Mouse (Mus musculus): ENCODE measurements around the gene Skida1. TPM values are rescaled to one million over a fixed set of nuclear protein-coding genes. Genes with fewer than 3 reads are reported as not detected.
A peak's percentile ranks its signal among the peaks of the same experiment; 100 is the strongest.
"Not testable (repeated sequence)": the region's sequence is repeated elsewhere in the genome, so short reads cannot be mapped to it uniquely, and the experiment has no call there.

Skida1 gene
- 4.9 and 5.4 TPM in 2 replicates for polyA plus RNA-seq (2014; fragmentation: Nextera tagmentation; extraction: Ambion mirVana)

- peak; percentile 77 for ATAC-seq (ENCODE audit: low FRiP score)
- no peaks in the 10 kb centered on the region for H3K36me3 ChIP-seq (replicated peaks; ENCODE audit: control insufficient read depth, insufficient read depth)
- H3K4me2 ChIP-seq (replicated peaks), result peak within 1 kb of the TSS; percentile 95
- H3K27me3 ChIP-seq (ENCODE audit: control insufficient read depth, insufficient read depth, low read length), result no peaks in the 10 kb centered on the region
- no peaks in the 10 kb centered on the region for H3K9me3 ChIP-seq (ENCODE audit: control insufficient read depth, low read length)
- DNase-seq (ENCODE audit: low spot score), result peak; percentile 77
- peak within 1 kb of the TSS; percentile 100 for H3K27ac ChIP-seq
- H3K9ac ChIP-seq, result peak within 1 kb of the TSS; percentile 100
- H3K4me1 ChIP-seq (replicated peaks; ENCODE audit: control insufficient read depth, insufficient read depth, low read length), result peaks cover 35% of the 10 kb centered on the region
- peak within 1 kb of the TSS; percentile 89 for H3K4me3 ChIP-seq (replicated peaks; ENCODE audit: low read length)
- 0% methylated on average over 17 of the region's 17 CpGs for WGBS
Observed at GRCm38 (mm10) chr2:18048453-18049075, at the start of gene Skida1. Skida1 (minus strand) TSS chr2:18049051.

DNA sequence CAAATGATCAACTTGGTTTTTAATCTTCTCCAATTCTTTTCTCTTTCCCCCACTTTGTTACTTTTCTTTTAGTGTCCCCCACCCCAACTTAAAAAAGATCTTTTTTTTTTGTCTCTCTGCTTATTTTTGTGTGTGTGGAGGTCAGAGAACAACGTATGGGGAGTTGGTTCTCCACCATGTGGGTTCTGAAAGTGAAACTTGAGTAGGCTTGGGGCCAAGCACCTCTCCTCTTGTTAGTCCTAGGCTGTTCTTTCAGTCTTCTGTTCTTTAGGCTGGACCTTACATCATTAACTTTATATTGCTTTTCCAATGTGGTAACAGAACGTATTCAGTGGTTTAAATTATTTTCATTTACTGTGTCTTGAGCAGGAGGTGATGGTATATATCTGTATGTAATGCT is 47.0 kb upstream of the Skida1 start:
- no peak overlapping the region for H3K9ac ChIP-seq
- DNase-seq (ENCODE audit: low spot score) (no peak), ATAC-seq (ENCODE audit: low FRiP score) (no peak)
- H3K36me3 ChIP-seq (replicated peaks; ENCODE audit: control insufficient read depth, insufficient read depth), result peaks cover 32% of the 10 kb centered on the region
- H3K4me1 ChIP-seq (replicated peaks; ENCODE audit: control insufficient read depth, insufficient read depth, low read length), result no peaks in the 10 kb centered on the region
- H3K9me3 ChIP-seq (ENCODE audit: control insufficient read depth, low read length), result no peaks in the 10 kb centered on the region
- 77% methylated on average over 2 of the region's 2 CpGs for WGBS
- H3K27me3 ChIP-seq (ENCODE audit: control insufficient read depth, insufficient read depth, low read length), result no peaks in the 10 kb centered on the region
- no peak overlapping the region for H3K4me2 ChIP-seq (replicated peaks)
- no peak overlapping the region for H3K4me3 ChIP-seq (replicated peaks; ENCODE audit: low read length)
- no peak overlapping the region for H3K27ac ChIP-seq

DNA sequence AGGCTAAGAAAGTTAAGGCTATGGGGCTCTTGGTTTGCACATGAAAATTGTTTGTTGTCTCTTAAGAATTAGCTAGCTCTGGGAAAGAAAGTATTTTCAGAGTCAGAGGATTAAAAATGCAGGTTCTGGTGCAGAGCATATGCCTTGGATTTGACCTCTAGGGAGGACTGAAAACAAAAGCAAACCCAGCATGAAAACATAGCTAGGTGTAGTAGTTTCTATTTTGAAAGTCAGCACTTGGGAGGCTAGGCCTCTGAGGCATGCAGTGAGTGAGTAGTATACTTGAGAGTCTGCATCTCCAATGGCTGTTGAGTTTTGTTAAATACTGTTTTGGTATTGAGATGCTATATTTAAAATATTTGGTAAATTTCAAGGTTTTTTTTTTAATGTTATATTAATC is 45.5 kb upstream of the Skida1 start:
- H3K36me3 ChIP-seq (replicated peaks; ENCODE audit: control insufficient read depth, insufficient read depth), result peaks cover 40% of the 10 kb centered on the region
- no peak for ATAC-seq (ENCODE audit: low FRiP score)
- no peak overlapping the region for H3K4me2 ChIP-seq (replicated peaks)

DNA sequence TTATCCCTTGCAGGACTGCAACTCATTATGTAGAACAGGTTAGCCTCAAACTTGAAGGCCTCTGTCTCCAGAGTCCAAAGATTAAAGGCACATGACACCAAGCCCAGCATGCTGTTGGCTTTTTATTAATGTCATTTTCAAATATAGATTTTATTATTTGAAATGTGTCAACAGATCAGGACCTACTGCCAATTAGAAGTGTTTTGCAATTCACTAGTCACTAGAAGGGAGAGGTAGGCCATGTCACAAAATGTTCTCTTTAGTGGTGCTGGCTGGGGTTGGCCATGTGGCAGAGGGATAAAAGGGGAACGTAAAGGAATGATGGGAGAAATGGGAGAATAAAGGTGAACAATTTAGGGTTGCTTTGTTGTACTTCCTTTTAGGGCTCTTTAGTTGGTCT is 45.0 kb upstream of the Skida1 start:
- H3K36me3 ChIP-seq (replicated peaks; ENCODE audit: control insufficient read depth, insufficient read depth), result peaks cover 42% of the 10 kb centered on the region
- no peak for ATAC-seq (ENCODE audit: low FRiP score)
- 97% methylated on average over 1 of the region's 1 CpGs for WGBS

More for the DNA sequence above, 45.5 kb upstream of the Skida1 start:
- no peak overlapping the region for H3K27ac ChIP-seq
- no peaks in the 10 kb centered on the region for H3K9me3 ChIP-seq (ENCODE audit: control insufficient read depth, low read length)
- H3K9ac ChIP-seq, result no peak overlapping the region
- no peaks in the 10 kb centered on the region for H3K27me3 ChIP-seq (ENCODE audit: control insufficient read depth, insufficient read depth, low read length)
- DNase-seq (ENCODE audit: low spot score), result no peak
- H3K4me3 ChIP-seq (replicated peaks; ENCODE audit: low read length), result no peak overlapping the region
- no peaks in the 10 kb centered on the region for H3K4me1 ChIP-seq (replicated peaks; ENCODE audit: control insufficient read depth, insufficient read depth, low read length)

GRCm38 (mm10) chr2:18087695-18088094 is 38.8 kb upstream of the Skida1 start:
- not testable (repeated sequence) for H3K27me3 ChIP-seq (ENCODE audit: control insufficient read depth, insufficient read depth, low read length); H3K4me2 ChIP-seq (replicated peaks); H3K27ac ChIP-seq; H3K4me1 ChIP-seq (replicated peaks; ENCODE audit: control insufficient read depth, insufficient read depth, low read length); DNase-seq (ENCODE audit: low spot score); H3K4me3 ChIP-seq (replicated peaks; ENCODE audit: low read length); ATAC-seq (ENCODE audit: low FRiP score); H3K9ac ChIP-seq; H3K9me3 ChIP-seq (ENCODE audit: control insufficient read depth, low read length)
- 93% methylated on average over 3 of the region's 3 CpGs for WGBS
- H3K36me3 ChIP-seq (replicated peaks; ENCODE audit: control insufficient read depth, insufficient read depth), result peaks cover 72% of the 10 kb centered on the region

More for the DNA sequence above, 45.0 kb upstream of the Skida1 start:
- Histone ChIP-seq H3K27me3 (ENCODE audit: control insufficient read depth, insufficient read depth, low read length) (no peaks in the 10 kb centered on the region), H3K4me3 (replicated peaks; ENCODE audit: low read length) (no peak overlapping the region), H3K9me3 (ENCODE audit: control insufficient read depth, low read length) (no peaks in the 10 kb centered on the region), H3K4me1 (replicated peaks; ENCODE audit: control insufficient read depth, insufficient read depth, low read length) (no peaks in the 10 kb centered on the region), H3K27ac (no peak overlapping the region), H3K9ac (no peak overlapping the region), H3K4me2 (replicated peaks) (no peak overlapping the region)
- DNase-seq (ENCODE audit: low spot score), result no peak

GRCm38 (mm10) chr2:18080182-18080860 is 31.5 kb upstream of the Skida1 start:
- no peaks in the 10 kb centered on the region for H3K27me3 ChIP-seq (ENCODE audit: control insufficient read depth, insufficient read depth, low read length)
- H3K36me3 ChIP-seq (replicated peaks; ENCODE audit: control insufficient read depth, insufficient read depth), result peaks cover 63% of the 10 kb centered on the region
- no peak overlapping the region for H3K27ac ChIP-seq
- H3K4me1 ChIP-seq (replicated peaks; ENCODE audit: control insufficient read depth, insufficient read depth, low read length), result no peaks in the 10 kb centered on the region
- no peak for ATAC-seq (ENCODE audit: low FRiP score)
- H3K9me3 ChIP-seq (ENCODE audit: control insufficient read depth, low read length), result no peaks in the 10 kb centered on the region
- H3K4me2 ChIP-seq (replicated peaks), result no peak overlapping the region
- 90% methylated on average over 2 of the region's 2 CpGs for WGBS
- DNase-seq (ENCODE audit: low spot score), result no peak
- H3K4me3 ChIP-seq (replicated peaks; ENCODE audit: low read length), result no peak overlapping the region
- H3K9ac ChIP-seq, result no peak overlapping the region

DNA sequence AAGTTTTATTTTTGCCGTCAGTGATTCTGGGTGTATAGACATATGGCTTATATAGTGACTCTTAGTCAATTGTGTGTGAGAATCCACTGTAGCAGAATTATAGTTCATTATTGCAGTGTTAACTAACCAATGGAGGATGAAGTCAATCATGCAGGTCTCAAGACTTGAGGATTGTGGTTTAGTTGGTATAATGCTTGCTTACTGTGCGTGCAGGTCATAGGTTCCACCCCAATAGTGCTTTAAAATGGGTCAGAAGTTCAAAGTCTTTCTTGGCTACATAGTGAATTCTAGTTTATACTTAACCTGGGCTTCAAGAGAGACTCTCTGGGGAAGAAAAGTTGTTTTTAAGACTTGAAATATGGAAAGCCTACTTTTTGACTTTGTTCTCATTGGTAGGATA is 23.1 kb upstream of the Skida1 start:
- no peaks in the 10 kb centered on the region for H3K4me1 ChIP-seq (replicated peaks; ENCODE audit: control insufficient read depth, insufficient read depth, low read length)
- peaks cover 48% of the 10 kb centered on the region for H3K36me3 ChIP-seq (replicated peaks; ENCODE audit: control insufficient read depth, insufficient read depth)
- WGBS, result 91% methylated on average over 2 of the region's 2 CpGs
- no peak overlapping the region for H3K4me2 ChIP-seq (replicated peaks)
- H3K9ac ChIP-seq, result no peak overlapping the region
- DNase-seq (ENCODE audit: low spot score), result no peak
- no peak overlapping the region for H3K4me3 ChIP-seq (replicated peaks; ENCODE audit: low read length)
- H3K27ac ChIP-seq, result no peak overlapping the region
- H3K27me3 ChIP-seq (ENCODE audit: control insufficient read depth, insufficient read depth, low read length), result no peaks in the 10 kb centered on the region
- ATAC-seq (ENCODE audit: low FRiP score), result no peak
- H3K9me3 ChIP-seq (ENCODE audit: control insufficient read depth, low read length), result no peaks in the 10 kb centered on the region

DNA sequence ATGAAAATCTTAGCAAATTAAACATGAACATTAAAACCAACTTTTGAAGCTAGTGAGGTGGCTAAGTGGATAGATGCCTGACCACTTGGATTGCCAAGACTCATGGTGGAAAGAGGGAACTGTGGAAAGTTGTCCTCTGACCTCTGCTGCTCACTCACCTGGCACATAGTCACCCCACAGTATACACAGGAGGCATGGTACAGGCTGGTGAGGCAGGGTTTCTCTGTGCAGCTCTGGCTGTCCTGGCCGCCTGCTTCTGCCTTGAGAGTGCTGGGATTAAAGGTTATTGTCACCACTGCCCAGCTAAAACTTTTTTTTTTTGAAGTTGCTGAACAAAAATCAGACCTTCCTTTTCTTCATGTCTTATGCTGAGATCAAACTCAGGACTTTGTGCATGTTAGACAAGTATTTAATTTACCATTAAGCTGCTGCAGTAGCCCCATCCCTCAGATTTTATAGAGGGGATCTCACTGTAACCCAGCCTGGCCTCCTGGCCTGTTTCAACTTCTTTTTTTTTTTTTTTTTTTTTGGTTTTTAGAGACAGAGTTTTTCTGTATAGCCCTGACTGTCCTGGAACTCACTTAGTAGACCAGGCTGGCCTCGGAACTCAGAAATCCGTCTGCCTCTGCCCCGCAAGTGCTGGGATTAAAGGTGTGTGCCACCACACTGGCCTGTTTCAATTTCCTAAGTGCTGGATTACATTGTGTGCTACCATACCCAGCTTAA is 19.4 kb upstream of the Skida1 start:
- Histone ChIP-seq H3K9me3 (ENCODE audit: control insufficient read depth, low read length) (no peaks in the 10 kb centered on the region), H3K9ac (no peak overlapping the region), H3K36me3 (replicated peaks; ENCODE audit: control insufficient read depth, insufficient read depth) (peaks cover 22% of the 10 kb centered on the region; the same call in 1 of the 2 replicates), H3K4me2 (replicated peaks) (no peak overlapping the region), H3K27me3 (ENCODE audit: control insufficient read depth, insufficient read depth, low read length) (no peaks in the 10 kb centered on the region), H3K4me1 (replicated peaks; ENCODE audit: control insufficient read depth, insufficient read depth, low read length) (peaks cover 11% of the 10 kb centered on the region), H3K4me3 (replicated peaks; ENCODE audit: low read length) (no peak overlapping the region), H3K27ac (no peak overlapping the region)
- 92% methylated on average over 4 of the region's 4 CpGs for WGBS
- ATAC-seq (ENCODE audit: low FRiP score), result no peak
- DNase-seq (ENCODE audit: low spot score), result no peak

- Histone ChIP-seq H3K4me1 (replicated peaks; ENCODE audit: control insufficient read depth, insufficient read depth, low read length) (peaks cover 11% of the 10 kb centered on the region), H3K9ac (0 out of 2 replicates have a peak overlapping the region, but pooled peaks have one; percentile 94), H3K27ac (no peak overlapping the region), H3K9me3 (ENCODE audit: control insufficient read depth, low read length) (no peaks in the 10 kb centered on the region), H3K27me3 (ENCODE audit: control insufficient read depth, insufficient read depth, low read length) (no peaks in the 10 kb centered on the region), H3K4me2 (replicated peaks) (peak overlapping the region; percentile 63), H3K4me3 (replicated peaks; ENCODE audit: low read length) (peak overlapping the region; percentile 85; the same call in 1 of the 2 replicates), H3K36me3 (replicated peaks; ENCODE audit: control insufficient read depth, insufficient read depth) (peaks cover 12% of the 10 kb centered on the region; the same call in 1 of the 2 replicates)
- ATAC-seq (ENCODE audit: low FRiP score) (no peak), DNase-seq (ENCODE audit: low spot score) (no peak)
Observed at GRCm38 (mm10) chr2:18066436-18066835, 17.6 kb upstream of the Skida1 start.

Data from hindbrain, embryonic 14.5 days (tissue).